Mouse (Mus musculus): ENCODE measurements around the gene Klhl33.
"Not testable (repeated sequence)": the region's sequence is repeated elsewhere in the genome, so short reads cannot be mapped to it uniquely, and the experiment has no call there.

DNA sequence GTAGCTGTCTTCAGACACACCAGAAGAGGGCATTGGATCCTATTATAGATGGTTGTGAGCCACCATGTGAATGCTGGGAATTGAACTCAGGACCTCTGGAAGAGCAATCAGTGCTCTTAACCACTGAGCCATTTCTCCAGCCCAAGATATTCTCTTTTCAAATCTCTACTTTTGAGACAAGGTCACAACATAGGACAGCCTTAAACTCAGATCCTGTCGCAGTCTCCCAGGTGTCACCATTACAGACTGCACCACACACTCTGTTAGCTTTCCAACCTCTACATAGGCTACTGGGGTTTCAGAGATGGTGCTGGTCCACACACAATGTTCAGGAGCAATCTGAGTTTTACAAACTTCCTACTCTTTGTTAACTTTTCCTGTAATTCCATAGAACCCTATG, 26.1 kb upstream of the Klhl33 start:
- not testable (repeated sequence) for TF ChIP-seq CTCF (IDR thresholded peaks at IDR 0.05; ENCODE audit: low read depth, low read length); POLR2AphosphoS5 (IDR thresholded peaks at IDR 0.05; ENCODE audit: insufficient replicate concordance, low read depth, low read length); GATA1 (IDR thresholded peaks at IDR 0.05; ENCODE audit: borderline replicate concordance, low read length); TAL1 (conservative IDR thresholded peaks at IDR 0.05; ENCODE audit: low read depth, low read length); GATA2 (IDR thresholded peaks at IDR 0.05; ENCODE audit: borderline replicate concordance, low read depth, low read length)

Data from G1E (cell line).